Mouse (Mus musculus): ENCODE results near the gene Dock4. TPM values are rescaled to one million over a fixed set of nuclear protein-coding genes. Genes with fewer than 3 reads are reported as not detected.

The Dock4 gene
- polyA plus RNA-seq, 2 experiments from 2014 or later = 0.76 to 2.6 TPM

- ATAC-seq = no peak
Measured at GRCm38 (mm10) chr12:40568971-40569968, 123.5 kb downstream of the Dock4 start.

GRCm38 (mm10) chr12:40570250-40570649 lies 124.5 kb downstream of the Dock4 start:
- ATAC-seq = no peak

- ATAC-seq = no peak
Measured at GRCm38 (mm10) chr12:40574051-40574450, 128.3 kb downstream of the Dock4 start.

GRCm38 (mm10) chr12:40576749-40577148 lies 131.0 kb downstream of the Dock4 start:
- no peak for ATAC-seq

- ATAC-seq = no peak
Measured at GRCm38 (mm10) chr12:40580351-40580750, 134.6 kb downstream of the Dock4 start.

- ATAC-seq = no peak
Measured at GRCm38 (mm10) chr12:40581037-40581436, 135.3 kb downstream of the Dock4 start.

GRCm38 (mm10) chr12:40582059-40582458 lies 136.3 kb downstream of the Dock4 start:
- ATAC-seq = no peak

GRCm38 (mm10) chr12:40584526-40585289 lies 139.0 kb downstream of the Dock4 start:
- ATAC-seq = no peak

- ATAC-seq = no peak
Measured at GRCm38 (mm10) chr12:40585456-40586141, 139.8 kb downstream of the Dock4 start.

GRCm38 (mm10) chr12:40594161-40594560 lies 148.4 kb downstream of the Dock4 start:
- ATAC-seq = no peak

- ATAC-seq = no peak
Measured at GRCm38 (mm10) chr12:40595440-40595839, 149.7 kb downstream of the Dock4 start.

- no peak for ATAC-seq
Measured at GRCm38 (mm10) chr12:40596020-40596419, 150.3 kb downstream of the Dock4 start.

- no peak for ATAC-seq
Measured at GRCm38 (mm10) chr12:40596441-40596840, 150.7 kb downstream of the Dock4 start.

GRCm38 (mm10) chr12:40599952-40600351 lies 154.2 kb downstream of the Dock4 start:
- no peak for ATAC-seq

- no peak for ATAC-seq
Measured at GRCm38 (mm10) chr12:40605565-40605964, 159.8 kb downstream of the Dock4 start.

- ATAC-seq = no peak
Measured at GRCm38 (mm10) chr12:40622926-40623325, 177.2 kb downstream of the Dock4 start.

- ATAC-seq = no peak
Measured at GRCm38 (mm10) chr12:40626521-40626920, 180.8 kb downstream of the Dock4 start.

- ATAC-seq = no peak
Measured at GRCm38 (mm10) chr12:40633242-40633641, 187.5 kb downstream of the Dock4 start.

- ATAC-seq = no peak
Measured at GRCm38 (mm10) chr12:40634169-40634568, 188.4 kb downstream of the Dock4 start.

- ATAC-seq = no peak
Measured at GRCm38 (mm10) chr12:40635991-40636390, 190.2 kb downstream of the Dock4 start.

- no peak for ATAC-seq
Measured at GRCm38 (mm10) chr12:40637427-40637826, 191.7 kb downstream of the Dock4 start.

GRCm38 (mm10) chr12:40645869-40646268 lies 200.1 kb downstream of the Dock4 start:
- ATAC-seq = no peak

- ATAC-seq = no peak
Measured at GRCm38 (mm10) chr12:40654312-40654711, 208.6 kb downstream of the Dock4 start.

Measured in activated CD4-positive, CD25-positive, alpha-beta regulatory T cell, adult 4 months (primary cell).